Mouse (Mus musculus) B cell, adult 62 days (primary cell): ENCODE results near the gene Plppr5. TPM values are rescaled to one million over a fixed set of nuclear protein-coding genes. Genes with fewer than 3 reads are reported as not detected.

Experiments used
- total RNA-seq: library from RNA; stranded (reverse); gene quantifications from 4 replicates; pipeline ENCODE4 v1.2.4, GENCODE M21; 2023

The Plppr5 gene
- not detected in 4 replicates for total RNA-seq

GRCm38 (mm10) chr3:117574529-117575252 lies at the start of gene Plppr5:
TSS of gene Plppr5 (plus strand) at chr3:117574836.

Other genes with a start within 250 kb of the Plppr5 start
- not detected in 4 replicates for gene Plppr4, start 214.0 kb upstream of the Plppr5 start, total RNA-seq